Mouse (Mus musculus) forebrain, embryonic 11.5 days (tissue): ENCODE measurements around the gene Sstr5. TPM values are rescaled to one million over a fixed set of nuclear protein-coding genes. Genes with fewer than 3 reads are reported as not detected.

Experiments
- ATAC-seq: fragments of 200-750 bp; cut with Nextera tagmentation; replicated peaks from 2 replicates; pipeline ENCODE4 v1.8.0; 2017; ENCODE audit warnings: moderate TSS enrichment; ENCODE audit not compliant: low FRiP score
- DNase-seq: peaks from one replicate; pipeline ENCODE4 v3.0.0-alpha.2; 2017; ENCODE audit warnings: low spot score
- H3K27ac ChIP-seq: fragments of 300-500 bp; sonication (generic); 2 replicates; pipeline ENCODE4 v1.5.1; 2014; ENCODE audit warnings: low read depth, low read length
- H3K27me3 ChIP-seq: fragments of 300-500 bp; sonication (generic); 2 replicates; pipeline ENCODE4 v1.6.1; 2014; ENCODE audit warnings: mild to moderate bottlenecking, low read length, mixed read lengths; ENCODE audit not compliant: control insufficient read depth, insufficient read depth
- H3K36me3 ChIP-seq: fragments of 300-500 bp; sonication (generic); 2 replicates; pipeline ENCODE4 v1.6.1; 2014; ENCODE audit warnings: mild to moderate bottlenecking, low read length, moderate library complexity, mixed read lengths; ENCODE audit not compliant: control insufficient read depth, insufficient read depth
- H3K4me1 ChIP-seq: fragments of 300-500 bp; sonication (generic); replicated peaks from 2 replicates; pipeline ENCODE4 v1.6.1; 2014; ENCODE audit warnings: low read length, mixed read lengths; ENCODE audit not compliant: control insufficient read depth, insufficient read depth
- H3K4me2 ChIP-seq: fragments of 300-500 bp; sonication (generic); 2 replicates; pipeline ENCODE4 v1.6.1; 2014; ENCODE audit warnings: low read depth, mild to moderate bottlenecking, low read length, moderate library complexity, mixed read lengths; ENCODE audit not compliant: severe bottlenecking
- H3K4me3 ChIP-seq: fragments of 300-500 bp; sonication (generic); 2 replicates; pipeline ENCODE4 v1.5.1; 2014; ENCODE audit warnings: low read depth, low read length
- H3K9ac ChIP-seq: fragments of 300-500 bp; sonication (generic); 2 replicates; pipeline ENCODE4 v1.6.1; 2014; ENCODE audit warnings: low read length
- H3K9me3 ChIP-seq: fragments of 300-500 bp; sonication (generic); 2 replicates; pipeline ENCODE4 v1.6.1; 2016; ENCODE audit warnings: low read length, mixed read lengths; ENCODE audit not compliant: control insufficient read depth
- WGBS: fragments of 180-500 bp; shearing (Covaris S2); extraction: QIAGEN DNeasy Blood & Tissue Kit; methylation state at CpG from one replicate; pipeline ENCODE4 v1.1.7; 2014; 5-methylcytosine and 5-hydroxymethylcytosine counted together
- polyA plus RNA-seq: library from polyadenylated mRNA; unstranded; fragments of >200 nt; fragmentation: Nextera tagmentation; extraction: Ambion mirVana; gene quantifications from 2 replicates; pipeline ENCODE4 v1.2.1, GENCODE M21; 2014

Gene Sstr5
- polyA plus RNA-seq = 0.24 TPM in 1 of 2 replicates, not detected in the other

DNA sequence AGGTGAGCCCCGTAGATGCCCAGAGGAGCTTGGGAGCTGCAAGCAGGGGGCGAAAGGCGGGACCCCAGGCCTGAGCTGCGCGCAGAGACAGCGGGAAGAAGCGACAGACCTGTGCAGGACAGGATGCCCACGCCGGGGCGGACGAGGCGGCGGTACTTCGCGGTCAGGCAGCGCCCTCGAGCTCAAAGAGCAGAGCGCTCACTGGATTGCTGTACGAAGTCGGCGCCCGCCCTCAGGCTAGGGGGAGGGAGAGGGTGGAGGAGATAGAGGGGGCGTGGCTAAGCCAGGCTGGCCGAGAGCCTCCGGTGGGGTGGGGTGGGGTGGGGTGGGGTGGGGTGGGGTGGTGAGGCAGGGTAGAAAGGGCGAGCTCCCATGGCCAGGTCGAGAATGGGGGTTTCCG, at the start of gene Sstr5:
Gene Sstr5, minus strand, starts transcription at position 276 of the 400 bp plus-strand sequence.
- H3K36me3 ChIP-seq = no peaks in the 10 kb centered on the region
- peak within 1 kb of the TSS; percentile 49; the same call in 1 of the 2 replicates for H3K4me2 ChIP-seq
- peak within 1 kb of the TSS; percentile 21 for H3K4me3 ChIP-seq
- no peak within 1 kb of the TSS for H3K27ac ChIP-seq
- peak; percentile 72 for DNase-seq
- H3K9me3 ChIP-seq = no peaks in the 10 kb centered on the region
- peak within 1 kb of the TSS; percentile 37; the same call in 1 of the 2 replicates for H3K9ac ChIP-seq
- H3K4me1 ChIP-seq = peaks cover 6% of the 10 kb centered on the region; the same call in 1 of the 2 replicates
- no peak for ATAC-seq
- WGBS = 1% methylated on average over 22 of the region's 28 CpGs
- H3K27me3 ChIP-seq = peaks cover 25% of the 10 kb centered on the region

DNA sequence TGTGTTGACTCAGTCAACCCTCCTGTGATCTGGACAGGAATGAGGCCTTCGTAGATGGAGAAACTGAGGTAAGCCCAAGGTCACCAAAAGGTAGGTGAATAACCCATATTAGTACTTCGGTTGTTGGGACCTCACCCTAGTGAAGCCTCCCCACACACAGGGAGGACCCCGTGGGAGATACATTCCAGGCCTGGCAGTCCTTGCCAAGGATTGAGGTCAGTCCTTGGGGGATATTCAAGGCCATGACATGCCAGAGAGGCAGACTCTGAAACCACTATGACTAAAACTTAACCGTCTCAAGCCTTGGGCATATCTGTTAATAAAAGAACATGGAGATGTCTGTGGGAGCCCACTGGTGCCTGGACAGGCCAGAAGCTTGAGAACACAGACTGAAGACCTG, 44.7 kb upstream of the Sstr5 start:
- Histone ChIP-seq H3K9ac (no peak overlapping the region), H3K27ac (no peak overlapping the region), H3K4me3 (no peak overlapping the region), H3K4me2 (no peak overlapping the region), H3K36me3 (no peaks in the 10 kb centered on the region), H3K9me3 (no peaks in the 10 kb centered on the region), H3K4me1 (peaks cover 11% of the 10 kb centered on the region; the same call in 1 of the 2 replicates), H3K27me3 (no peaks in the 10 kb centered on the region)
- ATAC-seq (no peak), DNase-seq (no peak)
- WGBS = 90% methylated on average over 4 of the region's 4 CpGs

DNA sequence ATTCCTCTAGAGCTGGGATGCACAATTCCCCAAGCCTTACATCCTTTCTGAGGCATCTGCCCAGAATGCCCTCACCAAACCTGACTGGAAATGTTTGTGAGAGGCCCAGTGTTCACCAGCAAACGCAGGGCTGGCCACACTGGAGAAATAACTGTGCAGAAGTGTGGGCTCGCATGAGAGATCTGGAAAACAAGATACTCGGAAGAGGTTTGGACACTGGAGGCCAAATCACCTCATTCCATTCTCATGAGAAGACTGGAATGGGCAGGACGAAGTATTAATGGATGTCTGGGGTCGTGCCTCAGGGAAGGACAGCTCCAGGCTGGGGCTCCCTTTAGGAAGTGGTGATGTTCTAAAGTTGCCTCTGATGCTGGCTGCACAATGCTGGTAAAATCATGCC, 43.6 kb upstream of the Sstr5 start:
- no peak overlapping the region for H3K9ac ChIP-seq
- no peaks in the 10 kb centered on the region for H3K36me3 ChIP-seq
- no peak overlapping the region for H3K27ac ChIP-seq
- H3K4me3 ChIP-seq = no peak overlapping the region
- DNase-seq = no peak
- H3K27me3 ChIP-seq = no peaks in the 10 kb centered on the region
- H3K4me1 ChIP-seq = peaks cover 11% of the 10 kb centered on the region; the same call in 1 of the 2 replicates
- no peak overlapping the region for H3K4me2 ChIP-seq
- WGBS = 82% methylated on average over 5 of the region's 5 CpGs
- no peak for ATAC-seq
- H3K9me3 ChIP-seq = no peaks in the 10 kb centered on the region

DNA sequence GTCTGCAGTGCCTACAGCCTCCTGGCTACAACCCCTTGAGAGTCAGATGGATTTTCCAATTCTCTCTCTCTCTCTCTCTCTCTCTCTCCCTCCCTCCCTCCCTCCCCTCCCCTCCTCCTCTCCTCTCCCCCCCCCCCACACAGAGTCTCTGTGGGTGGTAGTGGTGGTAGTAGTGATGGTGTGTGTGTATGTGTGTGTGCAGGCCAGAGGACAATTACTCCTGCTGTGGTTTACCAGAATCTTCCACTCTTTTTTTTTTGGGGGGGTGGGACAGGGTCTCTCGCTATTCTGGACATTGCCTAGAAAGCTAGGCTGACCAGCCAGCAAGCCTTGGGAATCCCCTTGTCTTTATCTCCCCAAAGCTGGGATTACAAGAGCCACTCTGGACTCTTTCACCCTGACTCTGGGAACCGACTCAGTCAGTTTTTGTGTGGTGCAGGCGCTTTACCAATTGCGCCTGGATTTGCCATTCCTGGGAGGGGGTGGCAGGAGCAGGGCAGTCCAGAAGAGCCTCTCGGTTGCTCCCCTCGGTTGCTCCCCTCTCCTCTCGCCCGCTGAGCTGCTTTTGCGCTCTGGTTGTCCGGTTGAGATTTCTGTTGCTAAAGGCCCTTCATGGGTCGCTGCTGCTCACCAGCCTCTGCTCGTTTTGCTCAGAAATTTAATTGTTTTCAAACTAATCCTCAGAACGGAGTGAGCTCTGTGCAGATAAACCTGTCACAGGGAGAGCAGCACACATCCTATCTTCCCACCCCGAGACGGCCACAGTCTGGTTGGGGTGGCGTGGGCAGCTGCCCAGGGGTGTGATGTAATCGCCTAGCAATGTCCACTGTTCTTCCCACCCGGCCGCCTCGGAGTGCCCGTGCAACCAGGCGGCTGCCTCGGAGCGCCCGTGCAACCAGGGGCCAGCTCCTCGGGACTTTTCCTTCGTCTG, 42.1 kb upstream of the Sstr5 start:
- Histone ChIP-seq H3K27me3 (no peaks in the 10 kb centered on the region), H3K9ac (peak overlapping the region; percentile 56), H3K27ac (0 out of 2 replicates have a peak overlapping the region, but pooled peaks have one; percentile 48), H3K36me3 (no peaks in the 10 kb centered on the region), H3K4me2 (peak overlapping the region; percentile 15; the same call in 1 of the 2 replicates), H3K9me3 (no peaks in the 10 kb centered on the region), H3K4me1 (peaks cover 11% of the 10 kb centered on the region; the same call in 1 of the 2 replicates), H3K4me3 (no peak overlapping the region)
- DNase-seq (peak; percentile 71), ATAC-seq (0 out of 2 replicates have a peak, but pooled peaks have one; percentile 66)
- WGBS = 13% methylated on average over 27 of the region's 27 CpGs

DNA sequence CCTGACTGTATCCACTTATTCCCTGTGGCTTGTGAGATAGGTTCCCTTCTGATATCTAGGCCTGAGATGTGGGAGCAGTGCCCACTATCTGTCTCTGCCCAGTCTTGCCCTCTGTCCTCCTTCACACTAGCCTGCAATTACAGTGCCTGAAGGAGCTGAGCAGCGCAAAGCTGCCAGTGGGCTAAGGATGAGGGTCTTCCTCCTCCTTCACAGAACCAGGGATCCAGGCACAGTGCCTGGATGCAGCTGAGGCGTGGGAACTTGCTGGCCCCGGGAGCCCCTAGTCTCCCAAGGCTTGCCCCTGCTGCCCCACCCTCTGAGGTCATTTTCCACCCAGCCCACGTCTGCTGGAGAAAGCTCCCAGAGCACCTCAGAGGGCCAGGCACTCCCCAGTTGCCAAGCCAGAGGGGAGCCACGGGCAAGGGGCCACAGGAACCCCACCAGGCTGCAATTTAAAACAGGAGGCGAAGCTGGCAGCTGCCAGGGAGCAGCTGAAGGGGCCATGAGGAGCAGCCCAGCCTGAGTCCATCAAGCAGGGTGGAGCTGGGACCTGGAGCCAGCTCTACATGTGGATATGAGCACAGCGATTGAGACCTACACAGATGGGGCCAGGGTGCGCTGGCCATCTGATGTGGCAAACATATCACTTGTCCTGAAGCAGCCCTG, 33.4 kb upstream of the Sstr5 start:
- H3K4me3 ChIP-seq = no peak overlapping the region
- H3K36me3 ChIP-seq = no peaks in the 10 kb centered on the region
- H3K9me3 ChIP-seq = no peaks in the 10 kb centered on the region
- no peak overlapping the region for H3K4me2 ChIP-seq
- H3K27me3 ChIP-seq = no peaks in the 10 kb centered on the region
- WGBS = 70% methylated on average over 8 of the region's 8 CpGs
- H3K27ac ChIP-seq = no peak overlapping the region
- no peak overlapping the region for H3K9ac ChIP-seq
- ATAC-seq (no peak), DNase-seq (no peak)
- H3K4me1 ChIP-seq = no peaks in the 10 kb centered on the region

DNA sequence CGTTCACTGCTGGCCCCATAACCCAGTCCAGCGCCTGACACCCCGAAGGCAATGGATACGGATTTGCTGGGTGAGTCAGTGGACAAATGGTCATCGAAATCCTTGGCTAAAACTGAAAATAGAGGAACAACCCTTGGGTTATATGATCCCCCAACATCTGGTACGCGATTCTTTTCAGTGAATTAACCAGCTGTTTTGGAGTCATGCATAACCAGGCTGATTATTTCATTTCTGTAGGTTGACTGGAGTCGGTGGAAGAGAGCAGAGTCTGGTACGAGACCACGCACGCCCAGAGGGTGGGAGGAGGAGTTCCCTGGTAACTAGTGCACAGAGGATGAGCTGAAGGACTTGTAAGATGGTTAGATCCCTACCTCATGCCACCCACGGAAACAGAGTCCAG, 25.0 kb upstream of the Sstr5 start:
- Histone ChIP-seq H3K9ac (no peak overlapping the region), H3K27me3 (no peaks in the 10 kb centered on the region), H3K27ac (no peak overlapping the region), H3K4me3 (no peak overlapping the region), H3K4me1 (no peaks in the 10 kb centered on the region), H3K9me3 (no peaks in the 10 kb centered on the region), H3K4me2 (no peak overlapping the region), H3K36me3 (no peaks in the 10 kb centered on the region)
- DNase-seq (no peak), ATAC-seq (no peak)
- WGBS = 84% methylated on average over 12 of the region's 12 CpGs

DNA sequence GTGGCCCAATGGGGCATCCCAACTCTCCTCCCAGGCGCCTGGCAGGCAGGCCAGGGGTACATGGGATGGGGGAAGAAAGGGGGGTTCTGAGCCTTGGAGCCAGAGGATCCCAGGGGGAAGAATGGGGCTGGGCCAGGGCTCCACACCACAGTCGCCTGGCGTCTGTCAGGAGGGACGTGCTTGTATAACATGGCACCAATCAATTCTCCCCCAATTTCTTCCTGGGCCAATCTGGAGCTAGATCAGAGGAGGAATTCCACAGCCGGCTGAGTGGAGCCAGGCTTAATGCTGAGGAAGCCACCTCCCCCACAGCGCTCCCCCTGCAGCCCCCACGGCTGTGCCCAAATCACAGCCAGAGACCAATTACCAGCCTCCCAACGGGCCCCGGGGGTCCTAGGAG, 23.4 kb upstream of the Sstr5 start:
- ATAC-seq = no peak
- H3K9ac ChIP-seq = no peak overlapping the region

DNA sequence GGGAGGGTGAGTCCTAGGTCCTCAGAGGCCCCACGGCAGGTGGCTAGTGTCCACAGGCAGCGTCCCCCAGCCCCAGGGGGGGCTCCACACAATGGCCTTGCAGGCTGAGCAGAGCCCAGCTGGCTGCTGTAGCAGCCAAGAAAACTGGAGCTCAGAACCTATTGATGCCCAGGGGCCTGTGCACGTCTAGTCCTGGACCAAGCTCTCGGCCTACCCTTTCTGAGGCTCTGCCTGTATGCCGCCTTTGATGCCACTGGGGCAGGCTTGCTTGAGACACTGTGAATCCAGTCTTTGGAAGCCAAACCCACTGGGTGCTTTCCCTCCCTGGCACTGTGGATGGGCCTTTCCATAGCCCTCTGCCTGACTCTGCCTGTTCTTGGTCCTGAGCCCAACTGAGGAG, 22.4 kb upstream of the Sstr5 start:
- no peaks in the 10 kb centered on the region for H3K9me3 ChIP-seq
- no peak for ATAC-seq
- H3K27me3 ChIP-seq = no peaks in the 10 kb centered on the region
- H3K9ac ChIP-seq = no peak overlapping the region
- H3K4me3 ChIP-seq = no peak overlapping the region
- 68% methylated on average over 5 of the region's 5 CpGs for WGBS
- H3K4me2 ChIP-seq = no peak overlapping the region
- H3K4me1 ChIP-seq = no peaks in the 10 kb centered on the region
- no peaks in the 10 kb centered on the region for H3K36me3 ChIP-seq
- no peak for DNase-seq
- no peak overlapping the region for H3K27ac ChIP-seq

More for the DNA sequence above, 23.4 kb upstream of the Sstr5 start:
- Histone ChIP-seq H3K4me1 (no peaks in the 10 kb centered on the region), H3K4me2 (no peak overlapping the region), H3K36me3 (no peaks in the 10 kb centered on the region), H3K27me3 (no peaks in the 10 kb centered on the region), H3K9me3 (no peaks in the 10 kb centered on the region), H3K4me3 (no peak overlapping the region), H3K27ac (no peak overlapping the region)
- 66% methylated on average over 9 of the region's 9 CpGs for WGBS
- DNase-seq = no peak
